Mouse (Mus musculus): ENCODE measurements around the gene Atp4a.
"Not testable (repeated sequence)": the region's sequence is repeated elsewhere in the genome, so short reads cannot be mapped to it uniquely, and the experiment has no call there.

Atp4a gene

DNA sequence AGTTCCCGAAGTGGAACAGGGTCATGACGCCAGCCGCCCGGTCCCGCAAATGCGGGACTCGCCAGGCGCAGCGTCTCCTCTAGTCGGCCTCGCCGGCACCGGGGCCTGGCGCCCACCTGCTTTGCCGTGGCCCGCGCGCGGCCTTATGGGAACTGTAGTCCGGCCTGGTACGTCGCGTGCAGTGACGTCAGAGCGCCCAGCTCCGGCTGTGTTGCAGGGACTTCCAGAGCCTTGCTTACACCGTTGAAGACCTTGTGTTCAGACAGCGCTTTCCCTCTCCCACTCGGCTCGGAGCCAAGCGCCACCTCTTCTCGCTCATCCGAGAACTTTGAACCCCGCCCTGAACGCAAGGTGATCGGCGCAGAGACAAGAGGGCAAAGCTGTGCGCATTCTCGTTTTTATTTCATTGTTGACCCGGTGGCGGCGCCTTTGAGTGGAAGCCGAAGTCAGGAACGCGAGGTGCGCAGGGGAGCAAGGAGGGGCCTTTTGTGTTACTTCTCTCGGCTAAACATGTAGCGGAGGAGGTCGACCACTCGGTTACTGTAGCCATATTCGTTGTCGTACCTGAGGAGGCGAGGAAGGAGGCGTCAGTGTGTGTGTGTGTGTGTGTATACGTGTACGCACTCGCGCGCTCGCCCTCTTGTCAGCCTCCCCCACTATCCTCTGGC, 17.5 kb downstream of the Atp4a start, which contains the start of gene Tmem147:
Gene Tmem147 (minus strand): TSS at position 145 of the 668 bp plus-strand sequence.
- peak; percentile 94 for DNase-seq (ENCODE audit: low read depth, low spot score)

DNA sequence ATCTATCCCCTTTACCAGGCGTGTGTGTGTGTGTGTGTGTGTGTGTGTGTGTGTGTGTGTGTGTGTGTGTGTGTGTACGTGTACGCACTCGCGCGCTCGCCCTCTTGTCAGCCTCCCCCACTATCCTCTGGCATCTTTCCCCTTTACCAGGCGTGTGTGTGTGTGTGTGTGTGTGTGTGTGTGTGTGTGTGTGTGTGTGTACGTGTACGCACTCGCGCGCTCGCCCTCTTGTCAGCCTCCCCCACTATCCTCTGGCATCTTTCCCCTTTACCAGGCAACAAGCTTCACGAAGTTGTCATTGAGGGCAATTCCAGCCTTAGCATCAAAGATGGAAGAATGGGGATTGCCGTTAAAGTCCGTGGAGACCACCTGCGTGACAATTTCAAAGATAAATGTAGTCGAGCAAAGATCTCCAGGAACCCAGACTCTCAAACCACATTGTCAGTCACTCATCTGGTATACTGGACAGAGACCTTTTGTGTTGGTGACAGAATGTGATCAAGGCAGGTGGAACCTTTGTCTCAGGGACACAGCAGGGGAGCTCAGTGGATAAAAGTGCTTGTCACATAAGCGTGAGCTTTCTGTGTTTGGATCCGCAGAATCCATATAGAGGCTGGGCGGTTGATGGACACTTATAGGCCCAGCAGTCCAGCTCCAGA, 18.2 kb downstream of the Atp4a start:
- not testable (repeated sequence) for DNase-seq (ENCODE audit: low read depth, low spot score)

DNA sequence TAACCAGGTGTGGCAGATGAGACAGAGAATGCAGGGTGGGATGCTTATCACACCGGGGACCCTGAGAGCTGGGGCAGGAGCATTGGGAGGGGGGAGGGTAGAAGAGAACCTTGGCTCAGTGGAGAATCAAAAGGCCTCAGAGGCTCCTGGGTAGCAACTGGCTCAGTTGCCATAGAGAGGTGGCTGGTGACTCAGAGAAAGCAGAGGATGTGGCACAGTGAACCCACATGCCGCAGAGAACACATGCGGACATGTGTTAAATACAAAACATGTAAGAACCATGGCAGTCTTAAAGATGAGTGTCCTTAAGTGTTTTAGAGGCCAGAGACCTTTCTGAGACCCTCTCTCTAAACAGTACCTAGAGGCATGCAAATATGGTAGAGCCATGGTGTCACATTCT, 24.2 kb downstream of the Atp4a start:
- no peak for DNase-seq (ENCODE audit: low read depth, low spot score)

DNA sequence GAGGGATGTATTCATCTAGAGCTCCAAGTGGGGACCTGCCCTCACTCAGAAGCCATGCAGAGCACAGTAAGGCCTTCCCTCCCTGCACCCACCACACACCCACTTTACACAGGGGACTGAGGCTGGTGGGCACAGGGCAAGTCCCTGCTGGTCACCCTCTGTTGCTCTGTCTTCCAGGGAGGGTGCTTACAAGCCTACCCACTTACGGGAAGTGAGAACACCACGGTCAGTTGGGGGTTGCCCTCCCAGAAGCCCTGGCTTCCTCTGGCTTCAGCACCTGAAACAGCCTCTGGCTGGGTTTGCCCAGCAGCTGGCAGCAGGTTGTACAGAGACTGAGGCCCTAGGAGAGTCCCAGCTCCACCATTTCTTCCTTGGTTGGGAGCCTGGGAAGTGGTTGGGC, 30.6 kb downstream of the Atp4a start:
- DNase-seq (ENCODE audit: low read depth, low spot score), result not testable (repeated sequence)

DNA sequence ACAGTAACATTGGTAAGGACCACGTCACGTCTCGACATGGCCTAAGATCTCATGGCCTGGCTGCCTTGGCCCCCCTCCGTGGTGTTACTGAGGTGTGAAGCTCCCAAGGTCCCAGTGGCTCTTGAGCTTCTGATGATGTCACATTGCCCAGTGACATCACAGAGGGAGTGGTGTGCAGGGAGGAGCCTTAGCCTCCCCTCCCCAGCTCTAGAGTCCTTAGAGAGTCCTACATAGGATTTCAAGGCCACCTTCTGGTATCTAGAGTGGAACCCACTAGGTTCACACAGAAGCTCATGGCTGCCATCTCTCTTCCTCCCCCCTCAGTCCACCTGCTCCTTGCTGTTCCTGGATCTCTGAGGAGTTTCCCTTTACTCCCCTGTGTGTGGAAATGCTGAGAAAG, 31.6 kb downstream of the Atp4a start, which contains the start of gene Gapdhs:
Gene Gapdhs (minus strand): TSS at position 65 of the 400 bp plus-strand sequence.
- DNase-seq (ENCODE audit: low read depth, low spot score), result not testable (repeated sequence)

DNA sequence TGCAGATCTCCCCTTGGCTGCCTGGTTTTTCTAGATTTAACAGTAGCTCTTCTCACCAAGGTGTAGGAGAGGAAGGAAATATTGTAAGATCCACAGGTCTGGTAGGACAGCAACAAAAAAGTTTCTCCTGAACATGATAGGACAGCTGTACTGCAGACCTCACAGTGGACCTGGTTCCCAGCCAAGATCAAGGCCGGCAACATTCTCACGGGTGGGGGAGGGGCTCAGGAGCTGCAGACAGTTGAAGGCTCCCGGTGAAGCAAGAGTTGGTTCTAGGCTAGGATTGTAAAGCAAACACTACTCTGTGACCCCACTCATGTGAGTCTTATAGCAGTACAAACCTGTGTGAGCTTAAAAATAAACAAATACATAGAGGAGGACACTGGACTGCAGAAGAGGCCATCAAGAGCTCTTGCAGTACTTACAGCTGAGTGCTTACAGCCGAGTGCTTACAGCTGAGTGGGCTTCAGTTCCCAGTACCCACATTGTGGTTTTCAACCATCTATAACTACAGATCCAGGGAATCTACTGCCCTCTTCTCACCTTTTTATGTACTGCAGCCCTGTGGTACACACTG, 32.1 kb downstream of the Atp4a start:
- DNase-seq (ENCODE audit: low read depth, low spot score), result peak; percentile 4

DNA sequence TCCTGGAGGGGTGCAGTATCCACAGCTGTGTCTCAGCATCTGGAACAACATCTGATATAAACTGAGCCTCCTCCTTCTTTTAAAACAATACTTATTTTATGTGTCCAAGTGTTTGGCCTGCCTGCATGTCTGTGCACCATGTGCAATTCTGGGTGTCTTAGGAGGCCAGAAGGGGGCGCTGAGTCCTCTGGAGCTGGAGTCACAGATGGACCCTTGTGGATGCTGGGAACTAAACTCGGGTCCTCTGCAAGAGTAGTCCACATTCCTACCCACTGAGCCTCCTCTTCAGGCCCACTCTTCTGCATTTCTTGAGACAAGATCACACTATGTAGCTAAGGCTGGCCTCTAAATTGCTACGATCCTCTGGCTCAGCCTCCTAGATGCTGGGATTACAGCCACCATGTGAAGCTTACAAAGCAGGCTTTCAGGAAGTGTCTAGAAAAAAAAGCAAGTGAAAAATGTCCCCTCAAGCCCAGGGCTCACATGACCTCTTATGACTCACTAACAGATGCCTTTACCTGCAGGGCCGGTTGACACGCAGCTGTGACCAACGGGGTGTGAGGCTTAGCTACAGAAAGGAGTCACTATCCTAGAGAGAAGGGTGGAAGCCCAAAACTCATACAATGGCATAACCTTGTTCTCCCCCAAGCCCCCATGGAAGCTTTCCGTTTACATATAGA, 35.7 kb downstream of the Atp4a start:
- DNase-seq (ENCODE audit: low read depth, low spot score), result no peak

DNA sequence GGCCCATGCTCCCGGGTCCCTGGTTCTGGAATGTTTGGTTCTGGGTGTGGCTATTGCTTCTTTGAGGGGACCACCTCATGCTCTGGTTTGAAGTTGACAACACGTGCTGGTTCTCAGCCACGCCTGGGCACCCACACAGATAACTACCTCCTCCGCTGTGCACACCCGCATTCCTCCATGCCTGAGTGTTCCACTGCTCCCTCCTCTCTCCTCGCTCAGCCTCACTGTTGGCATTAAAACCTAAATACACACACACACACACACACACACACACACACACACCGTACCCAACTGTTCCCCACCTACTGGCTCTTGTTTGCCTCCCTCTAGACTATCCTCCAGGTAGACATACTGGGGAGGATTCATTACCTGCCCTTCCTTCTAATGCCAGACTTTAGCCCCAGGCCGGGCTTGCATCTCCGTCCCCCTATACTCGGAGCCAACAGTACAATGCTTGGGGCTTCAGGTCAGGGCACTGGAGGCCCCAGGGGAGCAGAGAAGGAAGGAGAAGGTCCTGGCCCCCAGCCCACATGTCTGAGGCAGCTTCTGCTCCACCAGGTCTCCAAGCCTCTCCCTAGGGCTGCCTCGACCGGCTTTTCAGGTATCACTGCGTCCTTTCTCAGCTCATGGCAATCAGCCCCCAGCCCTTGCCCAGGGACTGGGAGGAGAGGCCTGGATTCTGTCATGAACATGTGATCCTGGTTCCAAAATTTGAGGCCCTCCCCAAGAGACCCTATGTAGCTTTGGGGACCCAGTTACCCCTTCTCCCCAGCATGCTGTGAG, 38.0 kb downstream of the Atp4a start:
- DNase-seq (ENCODE audit: low read depth, low spot score), result no peak

DNA sequence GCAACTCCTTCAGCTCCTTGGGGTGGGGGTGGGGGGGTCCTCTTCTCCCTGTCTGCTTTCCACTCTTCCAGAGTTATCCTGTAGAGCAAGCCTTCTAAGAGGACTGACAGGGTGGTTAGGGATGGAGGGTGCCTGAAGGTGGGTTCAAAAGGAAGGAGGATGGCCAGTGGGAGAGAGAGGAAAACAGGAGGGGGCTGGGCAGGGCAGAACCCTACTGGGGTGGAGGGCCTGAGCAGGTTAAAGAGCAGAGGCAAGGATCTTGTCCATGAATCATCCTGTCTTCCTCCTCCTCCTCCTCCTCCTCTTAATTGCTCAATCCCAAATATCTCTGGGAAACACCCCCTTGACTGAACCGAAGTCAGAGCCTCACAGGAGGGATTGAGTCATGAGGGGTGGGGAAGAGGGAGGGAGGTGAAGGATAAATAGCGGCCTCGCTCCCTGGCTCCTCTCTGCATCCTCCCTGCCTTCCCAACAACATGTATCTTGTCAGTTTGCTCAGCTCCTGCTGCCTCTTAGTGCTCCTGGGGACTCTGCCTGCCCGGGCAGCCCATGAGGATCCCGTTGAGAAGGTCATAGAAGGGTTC, 39.2 kb downstream of the Atp4a start, which contains the start of gene Sbsn:
Gene Sbsn (plus strand): TSS at position 386 of the 584 bp plus-strand sequence.
- DNase-seq (ENCODE audit: low read depth, low spot score), result no peak

DNA sequence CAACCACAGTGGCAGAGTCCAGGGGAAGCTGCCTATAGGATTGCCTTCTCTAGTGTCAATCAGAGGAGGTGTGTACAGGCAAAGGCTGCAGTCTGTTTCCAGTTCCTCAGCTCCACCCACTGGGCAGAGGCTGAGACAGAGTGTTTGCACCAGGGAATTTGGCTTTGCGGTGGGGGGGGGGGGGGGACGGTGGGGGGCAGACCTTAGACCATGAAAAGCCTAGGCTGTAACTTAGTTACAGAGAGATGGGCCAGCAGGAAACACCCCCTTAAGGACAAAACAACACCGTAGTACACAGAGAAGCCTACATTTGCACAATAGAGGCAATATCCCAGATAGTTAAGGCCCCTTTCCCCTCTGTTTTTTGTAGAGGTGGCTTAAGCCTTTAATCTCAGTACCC, 45.0 kb downstream of the Atp4a start:
- no peak for DNase-seq (ENCODE audit: low read depth, low spot score)

DNA sequence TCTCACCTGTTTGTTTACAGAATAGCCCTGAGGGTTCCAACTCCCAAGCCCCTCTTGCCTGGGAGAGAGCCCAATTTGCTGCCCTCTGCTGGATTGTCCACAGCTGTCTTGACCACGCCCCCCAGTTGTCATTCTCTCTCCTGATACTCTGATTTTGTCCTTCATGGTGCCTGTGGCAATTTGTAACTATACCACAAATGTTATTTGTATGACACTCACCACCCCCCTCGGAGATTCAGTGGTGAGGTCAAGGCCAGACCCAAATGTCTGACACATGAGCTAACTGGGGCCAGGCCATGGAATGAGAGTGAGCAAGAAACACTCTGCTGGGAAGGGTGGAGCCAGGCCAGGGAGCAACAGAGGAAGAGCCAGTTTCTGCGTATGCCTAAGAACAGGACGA, 46.8 kb downstream of the Atp4a start:
- peak; percentile 21 for DNase-seq (ENCODE audit: low read depth, low spot score)

DNA sequence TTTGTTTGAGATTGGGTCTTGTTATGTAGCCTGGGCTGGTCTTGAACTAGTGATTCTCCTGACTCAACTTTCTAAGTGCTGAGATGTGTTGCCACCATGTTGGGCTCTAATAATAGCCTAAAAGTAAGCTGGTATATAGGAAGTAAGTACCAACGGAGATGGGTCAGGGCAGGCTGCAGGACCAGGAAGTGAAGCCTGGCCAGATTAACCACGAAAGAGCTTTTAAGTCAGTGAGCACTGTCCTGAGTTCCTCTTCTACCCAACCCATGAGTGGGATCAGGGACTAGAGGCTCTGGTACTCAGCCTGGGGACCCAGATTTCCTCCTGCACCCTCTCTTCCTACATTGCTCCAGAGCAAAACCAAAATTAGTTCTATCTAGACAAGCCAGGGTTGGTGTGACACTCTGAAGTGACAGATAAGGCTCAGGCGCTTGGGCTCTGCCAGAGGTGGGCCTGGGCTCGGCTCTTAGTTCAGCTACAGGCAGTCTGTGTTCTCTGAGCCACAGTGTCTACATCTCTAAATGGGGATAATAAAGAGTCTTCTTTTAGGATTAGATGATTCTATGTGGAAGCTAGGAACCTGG, 49.9 kb downstream of the Atp4a start:
- no peak for DNase-seq (ENCODE audit: low read depth, low spot score)

DNA sequence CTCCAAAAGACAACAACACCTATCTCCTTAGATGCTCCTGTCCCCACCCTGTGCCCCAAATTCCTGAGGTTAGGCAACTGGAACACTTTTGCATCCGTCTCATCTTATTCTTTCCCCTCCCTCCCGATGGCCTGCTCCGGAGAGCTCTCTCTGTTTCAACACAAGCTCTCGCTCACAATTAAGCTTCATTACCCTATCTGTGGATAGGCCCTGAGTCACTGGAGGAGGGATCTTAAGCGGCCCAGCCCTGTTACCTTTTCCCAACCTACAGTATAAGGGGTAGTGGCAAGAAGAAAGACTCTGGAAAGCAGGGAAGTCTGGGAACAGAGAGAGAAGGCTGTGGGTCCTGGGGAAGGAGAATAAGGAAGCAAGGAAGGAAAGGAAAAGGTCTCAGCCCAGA, 51.4 kb downstream of the Atp4a start, which contains the start of gene Dmkn:
Gene Dmkn (plus strand): TSS at position 301 of the 400 bp plus-strand sequence.
- DNase-seq (ENCODE audit: low read depth, low spot score), result no peak

DNA sequence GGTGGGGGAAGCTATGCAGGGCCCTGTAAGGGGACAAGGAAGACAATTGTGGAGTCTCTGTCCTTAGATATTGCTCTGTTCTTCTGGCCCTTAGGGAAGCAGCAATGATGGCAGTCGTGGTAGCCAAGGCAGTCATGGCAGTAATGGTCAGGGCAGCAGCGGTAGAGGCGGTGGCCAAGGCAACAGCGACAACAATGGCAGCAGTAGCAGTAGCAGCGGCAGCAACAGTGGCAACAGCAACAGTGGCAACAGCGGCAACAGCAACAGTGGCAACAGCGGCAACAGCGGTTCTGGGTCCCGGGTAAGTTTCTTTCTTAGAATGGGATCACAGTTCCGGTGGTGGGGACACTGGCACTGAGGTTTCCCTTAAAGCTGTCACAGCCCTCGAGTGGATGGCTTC, 53.2 kb downstream of the Atp4a start:
- no peak for DNase-seq (ENCODE audit: low read depth, low spot score)

DNA sequence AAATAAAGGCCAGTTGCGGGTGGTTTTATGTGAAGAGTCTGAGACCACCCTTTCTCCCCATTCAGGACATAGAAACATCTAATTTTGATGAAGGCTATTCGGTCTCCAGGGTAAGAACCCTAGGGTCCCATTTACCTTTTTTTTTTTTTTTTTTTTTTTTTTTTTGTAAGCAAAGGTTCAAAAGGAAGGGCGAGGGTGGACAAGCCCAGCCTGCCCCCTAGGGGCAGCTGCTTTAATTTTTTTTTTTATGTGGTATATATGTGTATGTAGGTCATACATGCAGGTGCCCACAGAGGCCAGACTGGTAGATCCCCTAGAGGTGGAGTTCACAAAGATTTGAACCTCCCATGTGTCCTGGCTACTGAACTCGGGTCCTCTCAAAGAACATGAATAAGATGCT, 54.4 kb downstream of the Atp4a start:
- DNase-seq (ENCODE audit: low read depth, low spot score), result no peak

DNA sequence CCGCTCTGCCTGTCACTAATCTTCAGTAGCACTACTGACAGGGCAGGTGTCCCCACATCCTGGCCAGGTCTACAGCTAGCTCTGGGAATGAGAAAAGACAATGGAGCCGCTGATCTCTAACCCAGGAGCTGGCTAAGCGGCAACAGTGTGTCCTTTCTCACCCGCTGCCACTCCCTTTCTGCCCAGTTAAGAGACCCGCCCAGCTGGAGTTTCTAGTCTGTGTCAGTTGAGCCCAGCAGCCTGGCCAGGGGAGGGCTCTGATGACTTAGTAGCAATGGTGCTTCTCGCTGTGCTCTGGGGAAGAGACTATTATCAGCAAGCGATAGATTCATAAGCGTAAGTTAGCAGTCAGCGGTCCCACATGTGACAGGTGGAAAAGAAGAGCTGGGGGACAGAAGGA, 57.2 kb downstream of the Atp4a start:
- DNase-seq (ENCODE audit: low read depth, low spot score), result no peak
